Mouse (Mus musculus) brown adipose tissue, adult 24 weeks (tissue): ENCODE data around the gene Pik3ap1. TPM values are rescaled to one million over a fixed set of nuclear protein-coding genes. Genes with fewer than 3 reads are reported as not detected.
A peak's percentile ranks its signal among the peaks of the same experiment; 100 is the strongest.
"Not testable (repeated sequence)": the region's sequence is repeated elsewhere in the genome, so short reads cannot be mapped to it uniquely, and the experiment has no call there.

Source experiments
- H3K27ac ChIP-seq: fragments of 200-500 bp; replicated peaks from 2 replicates; pipeline ENCODE4 v1.5.1; 2012; ENCODE audit warnings: low read depth, mild to moderate bottlenecking, low read length
- H3K4me1 ChIP-seq: fragments of 200-500 bp; 2 replicates; pipeline ENCODE4 v1.6.1; 2012; ENCODE audit warnings: low read length, mixed read lengths; ENCODE audit not compliant: control insufficient read depth, insufficient read depth, insufficient read length
- H3K4me3 ChIP-seq: fragments of 200-500 bp; 2 replicates; pipeline ENCODE4 v1.5.1; 2012; ENCODE audit warnings: low read depth, mild to moderate bottlenecking, low read length, moderate library complexity; ENCODE audit not compliant: insufficient read depth
- polyA plus RNA-seq: library from polyadenylated mRNA; stranded (reverse); fragments of >200 nt; gene quantifications from 2 replicates; pipeline ENCODE4 v1.2.4, GENCODE M21; 2012; ENCODE audit not compliant: missing spikeins, insufficient read depth, insufficient read length

Gene Pik3ap1
- 1.4 and 3.3 TPM in 2 replicates for polyA plus RNA-seq

DNA sequence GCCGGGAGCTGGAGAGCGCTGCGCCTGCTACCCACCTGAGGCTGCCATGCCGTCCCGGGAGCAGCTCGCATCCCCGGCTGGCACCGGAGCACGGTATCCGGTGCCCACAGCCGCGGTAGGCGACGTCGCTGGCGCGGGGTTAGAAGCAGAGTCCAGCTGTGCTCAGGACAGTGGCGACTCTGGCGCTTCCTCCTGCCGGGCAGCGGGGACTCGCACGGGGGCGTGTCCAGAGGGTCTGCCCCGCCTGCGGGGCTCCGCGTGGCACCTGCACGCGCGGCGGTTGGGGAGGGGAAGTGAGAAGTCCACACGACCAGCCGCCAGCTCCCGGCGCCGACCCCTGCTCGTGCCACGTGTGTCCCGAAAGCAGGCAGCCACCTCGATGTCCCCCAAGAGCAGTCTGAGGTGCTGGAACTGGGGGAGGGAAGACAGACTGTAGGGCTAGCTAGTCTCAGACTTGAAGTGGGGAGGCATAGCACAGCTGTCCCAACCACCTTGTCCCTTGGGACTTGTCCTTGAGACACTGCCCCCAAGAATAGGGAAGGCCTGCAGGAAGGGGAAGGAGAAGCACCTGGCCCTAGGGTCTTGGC is at the start of gene Pik3ap1:
Gene Pik3ap1 (minus strand): TSS at position 181 of the 587 bp plus-strand sequence.
- H3K27ac ChIP-seq, result no peak within 1 kb of the TSS; the same call in 1 of the 2 replicates
- H3K4me3 ChIP-seq, result peak within 1 kb of the TSS; percentile 50
- H3K4me1 ChIP-seq, result peaks cover 2% of the 10 kb centered on the region; the same call in 1 of the 2 replicates

DNA sequence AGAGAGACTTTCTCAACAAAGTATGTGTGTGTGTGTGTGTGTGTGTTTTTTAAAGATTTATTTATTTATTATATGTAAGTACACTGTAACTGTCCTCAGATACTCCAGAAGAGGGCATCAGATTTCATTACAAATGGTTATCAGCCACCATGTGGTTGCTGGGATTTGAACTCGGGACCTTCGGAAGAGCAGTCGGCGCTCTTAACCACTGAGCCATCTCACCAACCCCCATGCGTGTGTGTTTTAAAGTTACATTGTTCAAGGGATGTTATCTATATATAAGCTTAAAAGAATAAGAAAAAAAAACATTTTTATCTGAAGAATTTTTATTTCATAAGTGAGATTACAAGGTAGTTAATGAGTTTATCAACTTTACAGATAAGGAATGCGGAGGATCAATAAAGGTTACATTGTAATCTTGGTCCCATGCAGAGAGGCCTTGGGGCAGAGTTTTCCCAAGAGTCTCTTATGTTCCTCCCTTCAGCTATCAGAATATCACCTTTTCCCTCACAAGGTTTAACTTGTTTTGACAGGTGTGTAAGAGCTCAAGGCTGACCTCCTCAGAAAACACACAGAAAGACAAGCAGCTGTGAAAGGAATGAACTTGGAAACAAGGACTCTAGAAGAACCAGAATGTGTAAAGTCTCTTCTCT is 46.7 kb upstream of the Pik3ap1 start:
- not testable (repeated sequence) for H3K27ac ChIP-seq, H3K4me3 ChIP-seq, H3K4me1 ChIP-seq

DNA sequence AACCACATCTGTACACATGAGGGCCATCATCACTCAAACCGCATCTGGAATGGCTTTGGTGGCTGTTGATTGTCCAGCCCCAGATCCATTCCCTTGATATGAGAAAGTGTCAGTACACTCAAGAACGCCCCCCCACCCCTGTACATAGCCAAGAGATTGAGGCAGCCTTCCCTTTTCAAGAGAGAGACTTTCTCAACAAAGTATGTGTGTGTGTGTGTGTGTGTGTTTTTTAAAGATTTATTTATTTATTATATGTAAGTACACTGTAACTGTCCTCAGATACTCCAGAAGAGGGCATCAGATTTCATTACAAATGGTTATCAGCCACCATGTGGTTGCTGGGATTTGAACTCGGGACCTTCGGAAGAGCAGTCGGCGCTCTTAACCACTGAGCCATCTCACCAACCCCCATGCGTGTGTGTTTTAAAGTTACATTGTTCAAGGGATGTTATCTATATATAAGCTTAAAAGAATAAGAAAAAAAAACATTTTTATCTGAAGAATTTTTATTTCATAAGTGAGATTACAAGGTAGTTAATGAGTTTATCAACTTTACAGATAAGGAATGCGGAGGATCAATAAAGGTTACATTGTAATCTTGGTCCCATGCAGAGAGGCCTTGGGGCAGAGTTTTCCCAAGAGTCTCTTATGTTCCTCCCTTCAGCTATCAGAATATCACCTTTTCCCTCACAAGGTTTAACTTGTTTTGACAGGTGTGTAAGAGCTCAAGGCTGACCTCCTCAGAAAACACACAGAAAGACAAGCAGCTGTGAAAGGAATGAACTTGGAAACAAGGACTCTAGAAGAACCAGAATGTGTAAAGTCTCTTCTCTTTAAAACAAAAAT is 41.2 kb upstream of the Pik3ap1 start:
- H3K27ac ChIP-seq, H3K4me3 ChIP-seq, H3K4me1 ChIP-seq: not testable (repeated sequence)

DNA sequence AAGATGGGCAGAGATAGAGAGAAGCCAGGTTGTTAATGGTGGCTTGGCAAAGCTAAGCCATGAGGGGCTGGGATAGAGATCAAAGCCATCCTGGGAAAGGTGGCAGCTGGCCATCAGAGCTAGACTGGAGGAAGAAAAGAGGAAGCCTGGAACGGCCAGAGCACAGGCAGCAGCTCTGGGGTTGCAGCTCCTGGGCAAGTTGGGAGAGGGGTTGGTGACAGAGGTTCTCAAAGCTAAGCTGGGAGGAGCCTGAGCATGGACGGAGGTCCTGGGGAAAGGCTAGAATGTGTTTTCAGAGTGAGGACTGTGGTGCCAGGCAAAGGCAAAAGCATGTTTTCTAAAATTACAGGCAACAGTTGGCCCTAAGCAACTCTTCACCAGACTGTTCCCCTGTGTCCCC is 36.4 kb upstream of the Pik3ap1 start:
- Histone ChIP-seq H3K4me3 (no peak overlapping the region), H3K27ac (no peak overlapping the region), H3K4me1 (no peaks in the 10 kb centered on the region)

DNA sequence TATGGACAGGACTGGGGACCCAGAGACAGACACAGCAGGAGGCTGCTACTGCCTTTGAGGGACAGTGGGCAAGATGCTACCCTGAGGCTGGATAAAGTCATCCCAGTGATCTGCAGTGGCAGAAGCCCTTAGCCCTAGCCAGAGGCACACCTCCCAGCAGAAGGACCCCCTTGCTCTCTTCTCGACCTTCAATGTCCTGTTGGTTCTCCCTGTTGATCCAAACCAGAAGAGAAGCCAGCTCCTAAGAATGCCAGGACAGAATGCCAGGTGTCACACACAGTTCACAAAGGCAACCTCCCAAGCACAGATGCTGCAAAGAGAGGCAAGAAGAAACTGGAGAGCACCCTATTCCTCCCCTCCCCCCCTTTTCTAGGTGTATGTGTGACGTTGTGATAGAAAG is 33.9 kb upstream of the Pik3ap1 start:
- H3K27ac ChIP-seq, result no peak overlapping the region
- H3K4me1 ChIP-seq, result no peaks in the 10 kb centered on the region
- H3K4me3 ChIP-seq, result no peak overlapping the region

DNA sequence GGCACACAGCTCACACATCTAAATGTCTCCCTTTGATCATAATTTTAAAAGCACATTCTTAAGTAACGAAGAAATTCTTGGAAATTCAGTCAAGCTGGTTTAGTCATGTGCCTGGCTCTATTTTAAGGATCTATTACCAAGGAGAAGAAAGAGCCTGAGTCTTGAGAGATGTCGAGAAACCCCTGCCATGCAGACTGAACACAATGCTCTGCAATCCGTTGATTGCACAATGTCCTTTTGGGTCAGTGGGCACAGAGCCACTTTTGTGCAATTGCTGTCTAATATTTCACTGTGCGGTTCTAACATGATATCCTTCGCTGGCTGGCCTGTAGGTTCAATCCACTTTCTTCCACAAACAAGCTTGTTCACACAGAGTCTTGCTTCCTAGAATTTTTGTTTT is 33.1 kb upstream of the Pik3ap1 start:
- Histone ChIP-seq H3K4me1 (no peaks in the 10 kb centered on the region), H3K27ac (no peak overlapping the region), H3K4me3 (no peak overlapping the region)

DNA sequence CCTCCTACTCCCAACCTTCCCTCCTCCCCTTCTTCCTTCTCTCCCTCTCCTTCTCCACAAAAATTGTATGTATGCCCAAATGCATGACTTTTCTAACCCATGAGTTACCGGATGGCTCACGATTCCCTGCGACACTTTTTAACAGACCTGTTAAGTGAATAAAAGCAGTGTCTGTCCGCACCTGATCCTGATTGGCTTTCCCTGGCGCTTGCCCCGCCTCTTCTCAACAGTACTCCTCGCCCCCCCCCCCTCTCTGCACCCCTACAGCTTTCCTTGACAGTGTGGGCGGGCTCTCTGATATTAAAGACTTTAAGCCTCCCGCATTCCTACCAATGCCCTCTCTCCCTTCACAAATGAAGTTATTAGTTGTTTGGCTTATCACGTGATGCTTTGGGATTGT is 31.3 kb upstream of the Pik3ap1 start:
- no peak overlapping the region for H3K4me3 ChIP-seq
- H3K27ac ChIP-seq, result no peak overlapping the region
- no peaks in the 10 kb centered on the region for H3K4me1 ChIP-seq

DNA sequence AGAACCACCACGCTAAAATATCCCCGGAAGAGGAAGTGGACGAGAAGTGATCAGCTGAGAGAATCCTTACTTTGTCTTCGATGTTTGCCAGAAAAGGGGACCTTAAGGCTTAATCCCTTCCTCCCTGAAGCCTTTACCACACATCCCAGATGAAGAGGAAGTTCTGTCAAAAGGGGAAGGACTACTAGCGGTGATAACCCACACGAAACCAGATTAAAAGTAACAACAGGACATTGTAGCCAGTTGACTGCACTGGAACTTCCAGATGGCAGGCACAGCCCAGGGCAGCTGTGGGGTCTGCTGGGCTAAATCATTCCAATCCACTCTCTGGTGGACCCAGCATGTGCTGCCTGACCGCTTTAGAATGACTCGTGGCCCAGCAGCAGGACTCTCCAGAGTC is 17.7 kb upstream of the Pik3ap1 start:
- H3K27ac ChIP-seq, result no peak overlapping the region
- H3K4me3 ChIP-seq, result no peak overlapping the region
- no peaks in the 10 kb centered on the region for H3K4me1 ChIP-seq

DNA sequence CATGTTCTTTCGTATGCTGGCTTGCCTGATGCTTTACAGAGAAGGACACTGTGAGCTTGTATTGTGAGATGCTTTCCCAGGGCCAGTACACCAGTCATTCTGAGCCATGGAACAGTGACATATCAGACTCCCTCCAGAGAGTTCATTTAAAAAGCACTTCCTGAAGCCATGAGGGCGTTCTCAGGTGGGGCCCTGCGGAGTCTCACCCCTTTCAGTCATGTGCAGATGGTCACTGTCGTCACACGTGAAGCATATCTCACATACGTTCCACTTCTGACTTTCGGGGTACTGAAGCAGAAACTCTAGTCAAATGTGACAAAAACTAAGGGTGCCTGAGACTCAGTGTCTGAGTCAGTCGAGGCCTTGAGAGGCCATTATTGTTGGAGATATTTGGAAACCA is 6.0 kb upstream of the Pik3ap1 start:
- no peak overlapping the region for H3K4me3 ChIP-seq
- peaks cover 2% of the 10 kb centered on the region; the same call in 1 of the 2 replicates for H3K4me1 ChIP-seq
- no peak overlapping the region for H3K27ac ChIP-seq

DNA sequence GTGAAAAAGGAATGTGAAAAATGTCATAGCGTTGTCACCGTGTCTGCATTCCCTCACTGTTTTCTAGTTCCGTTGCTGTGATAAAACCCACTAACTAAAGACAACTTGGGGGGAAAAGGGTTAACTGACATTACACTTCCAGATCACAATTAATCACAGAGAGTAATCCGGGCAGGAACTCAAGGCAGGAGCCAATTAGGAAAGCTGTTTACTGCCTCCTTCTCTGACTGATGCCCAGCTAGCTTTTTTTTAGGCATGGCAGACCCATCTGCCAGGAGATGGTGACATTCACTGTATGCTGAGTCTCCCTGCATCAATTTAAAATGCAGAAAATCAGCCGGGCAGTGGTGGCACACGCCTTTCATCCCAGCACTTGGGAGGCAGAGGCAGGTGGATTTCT is 4.4 kb upstream of the Pik3ap1 start:
- no peak overlapping the region for H3K4me3 ChIP-seq
- H3K4me1 ChIP-seq, result peaks cover 2% of the 10 kb centered on the region; the same call in 1 of the 2 replicates
- no peak overlapping the region for H3K27ac ChIP-seq

DNA sequence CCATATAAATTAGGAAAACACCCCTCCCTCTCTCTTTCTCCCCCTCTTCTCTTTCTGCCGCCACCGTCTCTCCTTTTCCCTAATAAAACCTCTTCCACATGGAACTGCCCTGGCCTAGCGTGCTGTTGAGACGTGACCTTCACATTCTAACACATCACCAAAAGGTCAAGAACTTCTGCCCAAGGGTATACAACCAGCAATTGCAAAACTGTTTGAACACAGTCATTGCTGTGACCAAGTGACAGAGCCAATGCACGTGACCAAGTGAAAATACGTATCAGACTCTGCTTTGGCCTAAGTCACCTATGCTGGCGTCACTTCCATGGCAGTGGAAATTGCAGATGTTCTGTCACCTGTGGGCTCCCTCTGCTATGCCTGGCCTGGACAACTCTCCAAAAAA is 3.3 kb upstream of the Pik3ap1 start:
- no peak overlapping the region for H3K27ac ChIP-seq
- H3K4me3 ChIP-seq, result no peak overlapping the region
- peaks cover 2% of the 10 kb centered on the region; the same call in 1 of the 2 replicates for H3K4me1 ChIP-seq

DNA sequence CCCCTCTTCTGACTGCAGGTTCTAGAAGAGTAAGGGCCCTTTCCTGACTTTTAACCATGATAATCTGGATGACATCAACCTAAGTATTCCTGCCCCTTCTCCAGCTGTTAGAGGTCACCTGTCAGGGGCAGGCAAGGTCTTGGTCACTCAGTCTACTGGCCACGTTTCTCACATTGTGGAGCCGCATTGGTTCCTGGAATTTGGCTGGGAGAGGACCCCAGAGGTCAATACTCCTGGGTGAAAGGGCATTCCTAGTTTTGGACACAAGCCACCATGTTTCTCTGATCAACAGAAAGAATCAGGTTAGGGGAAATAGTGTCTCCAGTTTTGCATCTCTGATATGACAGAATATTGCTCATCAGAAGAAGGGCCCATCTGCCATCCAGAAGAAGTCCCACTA is 2.4 kb upstream of the Pik3ap1 start:
- Histone ChIP-seq H3K4me3 (no peak overlapping the region), H3K27ac (no peak overlapping the region), H3K4me1 (peaks cover 2% of the 10 kb centered on the region; the same call in 1 of the 2 replicates)

DNA sequence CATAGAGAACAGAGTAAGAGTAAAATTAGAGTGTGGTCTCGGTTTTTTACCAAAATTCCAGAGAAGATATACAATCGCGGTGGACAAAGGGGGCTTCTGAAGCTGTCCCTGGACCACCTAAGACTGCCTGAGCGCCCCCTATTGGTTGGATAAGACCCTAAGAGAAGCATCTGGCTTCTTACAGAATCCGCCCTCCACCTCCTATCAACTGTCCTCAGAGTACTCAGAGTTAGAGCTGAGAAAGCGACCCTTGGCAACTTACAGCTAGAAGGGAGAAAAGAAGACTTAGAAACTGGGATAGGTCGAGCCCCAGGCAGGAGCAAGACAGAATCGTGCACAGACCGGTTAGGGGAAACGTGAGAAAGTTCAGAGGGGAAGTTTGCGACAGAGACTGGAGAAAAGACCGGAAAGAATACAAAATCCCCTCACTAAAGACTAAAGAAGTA is 473 bp downstream of the Pik3ap1 start:
- Histone ChIP-seq H3K4me3 (peak overlapping the region; percentile 50), H3K4me1 (peaks cover 2% of the 10 kb centered on the region; the same call in 1 of the 2 replicates), H3K27ac (no peak overlapping the region; the same call in 1 of the 2 replicates)

DNA sequence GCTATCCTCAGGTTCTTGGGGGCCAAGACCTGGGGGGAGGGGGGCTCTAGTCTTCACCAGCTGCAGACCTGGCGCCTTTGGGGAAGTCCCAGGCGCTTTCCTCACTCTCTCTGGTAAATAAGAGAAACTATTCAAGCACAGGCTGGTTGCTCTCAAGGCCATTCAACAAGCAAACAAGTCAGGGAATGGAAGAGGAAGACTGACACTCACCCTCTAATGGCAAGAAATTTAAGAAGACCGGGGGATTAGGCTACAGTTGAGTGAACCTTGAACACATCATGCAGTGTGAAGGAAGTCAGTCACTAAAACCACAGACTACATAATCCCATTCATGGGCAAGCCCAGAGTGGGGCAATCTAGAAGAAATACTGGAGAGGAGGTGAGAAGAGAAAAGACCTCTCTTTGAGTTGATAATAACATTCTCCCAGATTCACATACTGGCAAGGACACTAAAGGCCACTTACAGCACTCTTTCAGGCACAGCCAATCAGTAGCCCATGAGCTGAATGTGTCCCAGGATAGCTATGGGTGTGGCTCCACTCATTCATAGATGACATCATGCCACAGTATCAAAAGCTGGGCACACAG is 2.4 kb downstream of the Pik3ap1 start:
- Histone ChIP-seq H3K4me3 (no peak overlapping the region), H3K4me1 (no peaks in the 10 kb centered on the region), H3K27ac (no peak overlapping the region)
